Mouse (Mus musculus): ENCODE data around the gene Tnfrsf12a. TPM values are rescaled to one million over a fixed set of nuclear protein-coding genes. Genes with fewer than 3 reads are reported as not detected.

Tnfrsf12a gene
- 3.3 and 5.3 TPM in 2 replicates for polyA plus RNA-seq (2015; fragmentation: Nextera tagmentation; extraction: Ambion mirVana)

DNA sequence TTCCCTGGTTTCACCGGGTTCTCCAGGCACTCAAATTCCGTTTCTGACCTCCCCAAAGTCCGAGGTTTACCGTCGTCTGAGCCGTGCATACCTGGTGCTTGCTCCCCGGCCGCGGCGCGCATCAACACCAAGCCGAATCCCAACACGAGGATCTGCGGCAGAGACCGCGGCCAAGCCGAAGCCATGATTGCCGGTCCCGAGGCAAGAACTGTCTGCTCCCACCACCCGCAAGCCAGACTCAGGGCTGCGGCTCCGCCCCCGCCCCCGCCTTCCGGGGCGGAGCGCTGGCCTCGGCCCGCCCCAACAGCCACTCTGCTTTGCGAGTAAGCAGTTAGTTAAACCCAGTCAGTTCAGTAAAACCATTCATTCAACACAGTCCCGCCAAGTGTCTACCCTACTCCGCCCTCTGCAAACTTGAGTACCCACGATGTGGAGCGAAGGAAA lies at the start of gene Tnfrsf12a:
Tnfrsf12a (minus strand) TSS at position 233 of the 444 bp plus-strand sequence.
- peaks cover 52% of the 10 kb centered on the region for H3K4me1 ChIP-seq (replicated peaks)
- peak; percentile 15; the same call in 1 of the 2 replicates for ATAC-seq (ENCODE audit: low FRiP score, low read depth)
- no peaks in the 10 kb centered on the region for H3K36me3 ChIP-seq

DNA sequence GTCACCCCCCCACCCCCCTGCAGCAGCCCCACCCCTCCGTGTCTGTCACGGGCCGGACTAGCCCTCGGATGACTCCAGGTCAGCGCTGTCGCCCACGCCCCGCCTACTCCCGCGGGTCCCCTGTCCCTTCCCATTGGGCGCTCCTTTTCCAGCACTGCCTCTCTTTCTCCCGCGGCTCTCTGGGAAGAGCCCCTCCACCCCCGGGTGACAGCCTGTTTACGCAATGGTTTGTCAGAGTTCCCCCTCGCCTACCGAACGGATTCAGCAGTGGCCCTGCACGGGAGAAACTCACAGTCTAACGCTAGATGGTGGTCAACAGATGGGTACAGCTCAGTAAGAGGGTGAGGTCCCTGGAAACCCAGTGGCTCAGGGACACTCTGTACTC lies 49.5 kb upstream of the Tnfrsf12a start:
- Histone ChIP-seq H3K9me3 (no peaks in the 10 kb centered on the region), H3K4me1 (replicated peaks) (peaks cover 14% of the 10 kb centered on the region), H3K27me3 (no peaks in the 10 kb centered on the region), H3K9ac (peak overlapping the region; percentile 53), H3K4me3 (peak overlapping the region; percentile 68), H3K27ac (replicated peaks) (peak overlapping the region; percentile 70; the same call in 1 of the 2 replicates), H3K36me3 (no peaks in the 10 kb centered on the region), H3K4me2 (peak overlapping the region; percentile 85)
- WGBS = 0% methylated on average over 20 of the region's 20 CpGs
- ATAC-seq (ENCODE audit: low FRiP score, low read depth) = peak; percentile 82

More for the DNA sequence above, at the start of gene Tnfrsf12a:
- Histone ChIP-seq H3K4me3 (peak within 1 kb of the TSS; percentile 48), H3K27me3 (peaks cover 65% of the 10 kb centered on the region), H3K9me3 (no peaks in the 10 kb centered on the region), H3K4me2 (peak within 1 kb of the TSS; percentile 94), H3K27ac (replicated peaks) (no peak within 1 kb of the TSS), H3K9ac (peak within 1 kb of the TSS; percentile 50)
- under 1% methylated on average over 34 of the region's 34 CpGs for WGBS

DNA sequence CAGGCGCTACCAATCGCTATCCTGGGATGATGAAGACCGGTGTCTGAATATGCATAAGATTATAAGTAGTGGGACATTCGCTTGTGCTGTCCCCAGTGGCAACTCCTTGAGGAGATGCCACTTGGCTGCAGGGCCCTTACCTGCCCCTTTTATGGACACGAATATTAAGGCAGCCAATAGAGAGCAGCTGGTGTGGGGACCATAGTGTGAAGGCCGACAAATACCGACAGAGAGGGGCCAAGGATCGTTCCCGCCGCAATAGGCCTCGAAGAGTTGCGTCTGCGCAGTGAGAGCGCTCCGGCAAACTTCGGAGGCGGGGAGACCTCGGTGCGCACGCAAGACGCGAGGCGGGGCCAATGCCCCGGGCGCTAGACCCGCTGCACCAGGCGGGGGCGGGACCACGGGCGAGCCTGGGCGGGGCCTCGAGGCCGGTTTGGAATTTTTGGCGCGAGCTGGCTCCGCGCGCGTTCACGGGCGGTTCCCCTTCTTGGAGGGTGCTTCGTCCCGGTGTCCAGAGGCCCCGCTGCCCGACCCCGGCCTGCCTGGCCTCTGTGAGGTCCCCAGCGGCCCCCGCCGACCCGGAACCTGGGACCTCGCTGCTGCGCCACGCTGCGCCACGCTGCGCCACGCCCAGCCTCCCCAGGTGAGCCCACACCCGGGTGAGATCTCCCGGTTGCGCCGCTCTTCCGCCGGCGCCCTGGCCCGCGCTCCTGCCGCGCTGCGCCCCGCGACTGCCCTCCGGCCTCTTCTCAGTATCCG lies 48.9 kb upstream of the Tnfrsf12a start, which contains the start of gene Pkmyt1:
Pkmyt1 (plus strand) TSS at position 338 of the 759 bp plus-strand sequence.
- peaks cover 14% of the 10 kb centered on the region for H3K4me1 ChIP-seq (replicated peaks)
- WGBS = under 1% methylated on average over 70 of the region's 73 CpGs
- peak within 1 kb of the TSS; percentile 75 for H3K27ac ChIP-seq (replicated peaks)
- ATAC-seq (ENCODE audit: low FRiP score, low read depth) = peak; percentile 94
- peak within 1 kb of the TSS; percentile 68 for H3K4me3 ChIP-seq
- no peaks in the 10 kb centered on the region for H3K27me3 ChIP-seq
- no peaks in the 10 kb centered on the region for H3K9me3 ChIP-seq
- H3K9ac ChIP-seq = peak within 1 kb of the TSS; percentile 53
- peak within 1 kb of the TSS; percentile 85 for H3K4me2 ChIP-seq
- no peaks in the 10 kb centered on the region for H3K36me3 ChIP-seq

DNA sequence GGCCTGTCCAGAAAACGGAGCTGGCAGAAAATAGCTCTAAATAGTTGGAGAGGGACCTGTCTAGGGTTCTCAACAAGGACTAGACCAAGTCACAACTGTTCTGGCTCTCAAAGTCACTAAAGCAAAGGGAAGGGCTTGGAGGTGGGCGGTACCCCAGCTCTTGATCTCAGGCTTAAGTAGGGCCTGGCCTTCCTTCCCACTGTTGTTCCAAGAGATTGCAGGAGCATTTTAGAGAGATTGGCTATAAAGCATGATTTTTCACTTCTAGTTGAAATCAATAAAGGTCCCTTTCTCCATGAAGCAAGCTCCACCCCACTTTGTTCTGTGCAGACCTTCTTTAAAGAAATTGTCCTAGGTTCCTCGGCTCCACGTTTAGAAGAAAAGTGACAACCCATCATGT lies 48.2 kb upstream of the Tnfrsf12a start:
- ATAC-seq (ENCODE audit: low FRiP score, low read depth) = no peak
- Histone ChIP-seq H3K4me3 (peak overlapping the region; percentile 68), H3K4me1 (replicated peaks) (peaks cover 14% of the 10 kb centered on the region), H3K27ac (replicated peaks) (peak overlapping the region; percentile 75), H3K9me3 (no peaks in the 10 kb centered on the region), H3K4me2 (peak overlapping the region; percentile 85), H3K9ac (peak overlapping the region; percentile 44), H3K27me3 (no peaks in the 10 kb centered on the region), H3K36me3 (no peaks in the 10 kb centered on the region)
- 66% methylated on average over 4 of the region's 4 CpGs for WGBS

DNA sequence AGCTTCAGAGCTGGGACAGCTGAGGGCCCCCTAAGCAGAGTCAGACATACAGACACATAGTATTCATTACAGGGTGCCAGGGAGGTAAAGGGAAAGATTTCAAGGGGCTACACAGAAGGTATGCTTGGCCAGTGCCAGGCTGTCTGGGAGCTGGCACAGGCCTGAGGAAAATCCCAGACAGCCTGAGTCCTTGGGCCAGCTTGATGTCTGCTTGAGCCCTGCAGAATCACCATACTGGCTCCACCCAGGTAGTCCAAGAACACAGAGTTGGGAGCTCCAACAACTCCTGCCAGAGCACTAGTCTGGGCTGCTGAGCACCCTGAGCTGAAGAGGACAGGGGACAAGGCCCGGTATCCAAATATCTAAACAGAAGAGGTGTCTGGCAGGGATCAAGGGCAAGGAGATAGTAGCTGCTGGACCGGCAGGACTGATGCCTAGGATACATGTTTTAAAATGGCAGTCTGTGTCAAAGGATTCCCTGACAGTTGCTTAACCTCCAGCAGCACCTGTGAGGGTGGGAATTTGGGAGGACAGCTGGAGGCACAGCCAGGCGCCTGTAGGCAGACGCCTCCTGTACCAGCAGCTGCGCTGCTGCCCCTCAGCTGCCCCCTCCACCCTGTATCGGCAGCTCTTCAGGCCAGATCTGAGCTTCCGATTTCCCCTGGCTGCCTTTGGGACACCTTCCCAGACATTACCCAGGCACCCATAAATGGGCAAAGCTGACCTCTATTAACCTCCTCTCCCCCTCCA lies 45.3 kb upstream of the Tnfrsf12a start, which contains the start of gene 1520401A03Rik:
1520401A03Rik (minus strand) TSS at position 408 of the 750 bp plus-strand sequence.
- Histone ChIP-seq H3K4me1 (replicated peaks) (peaks cover 13% of the 10 kb centered on the region), H3K4me2 (no peak within 1 kb of the TSS), H3K4me3 (no peak within 1 kb of the TSS), H3K36me3 (no peaks in the 10 kb centered on the region), H3K27ac (replicated peaks) (no peak within 1 kb of the TSS), H3K9me3 (no peaks in the 10 kb centered on the region), H3K27me3 (no peaks in the 10 kb centered on the region), H3K9ac (no peak within 1 kb of the TSS)
- 75% methylated on average over 7 of the region's 7 CpGs for WGBS
- ATAC-seq (ENCODE audit: low FRiP score, low read depth) = no peak

DNA sequence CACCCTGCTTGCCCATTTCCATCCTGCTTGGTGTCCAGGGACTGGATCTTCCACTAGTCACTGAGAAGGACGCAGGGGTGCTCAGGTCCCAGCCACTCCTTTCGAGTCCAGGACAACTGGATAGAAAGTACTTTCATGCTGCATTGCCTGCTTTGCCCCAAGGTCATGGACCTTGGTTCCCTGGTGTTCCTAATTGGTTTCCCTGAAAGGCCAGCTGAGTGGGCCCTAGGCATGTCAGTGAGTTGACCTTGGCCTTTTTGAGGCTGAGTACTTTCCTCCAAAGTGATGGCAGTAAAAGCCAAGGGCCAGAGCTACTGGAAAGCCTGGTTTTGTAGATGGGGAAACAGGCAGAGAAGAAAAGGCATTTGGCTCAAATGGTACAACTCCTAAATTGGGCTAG lies 44.6 kb upstream of the Tnfrsf12a start:
- H3K4me2 ChIP-seq = no peak overlapping the region
- WGBS = 82% methylated on average over 2 of the region's 2 CpGs
- peaks cover 7% of the 10 kb centered on the region for H3K4me1 ChIP-seq (replicated peaks)
- no peaks in the 10 kb centered on the region for H3K27me3 ChIP-seq
- no peaks in the 10 kb centered on the region for H3K9me3 ChIP-seq
- no peak overlapping the region for H3K27ac ChIP-seq (replicated peaks)
- no peak for ATAC-seq (ENCODE audit: low FRiP score, low read depth)
- H3K4me3 ChIP-seq = no peak overlapping the region
- H3K36me3 ChIP-seq = no peaks in the 10 kb centered on the region
- H3K9ac ChIP-seq = no peak overlapping the region

DNA sequence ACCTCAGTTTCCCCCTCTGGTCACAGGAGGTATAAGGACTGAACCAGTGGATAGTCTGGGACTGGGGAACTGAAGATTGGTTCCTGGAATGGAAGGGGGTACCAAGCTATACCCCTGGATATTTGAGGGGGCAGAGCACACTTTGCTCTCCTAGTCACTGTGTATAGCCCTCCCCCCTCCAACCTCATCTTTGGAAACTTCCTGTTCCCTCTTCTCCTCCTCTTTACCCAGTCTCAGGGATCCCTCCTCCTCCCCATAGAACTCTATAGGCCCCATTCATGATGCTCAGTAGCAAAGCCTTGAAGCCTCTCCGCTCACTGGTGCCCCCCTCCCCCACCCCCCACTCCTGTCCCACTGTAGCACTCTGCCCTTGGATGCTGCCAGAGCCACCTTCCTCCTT lies 42.2 kb upstream of the Tnfrsf12a start:
- 25% methylated on average over 1 of the region's 1 CpGs for WGBS
- H3K27ac ChIP-seq (replicated peaks) = no peak overlapping the region
- 0 out of 2 replicates have a peak, but pooled peaks have one; percentile 5 for ATAC-seq (ENCODE audit: low FRiP score, low read depth)
- no peaks in the 10 kb centered on the region for H3K36me3 ChIP-seq
- H3K4me1 ChIP-seq (replicated peaks) = no peaks in the 10 kb centered on the region
- H3K4me2 ChIP-seq = no peak overlapping the region
- no peaks in the 10 kb centered on the region for H3K27me3 ChIP-seq
- no peak overlapping the region for H3K4me3 ChIP-seq
- H3K9ac ChIP-seq = no peak overlapping the region
- H3K9me3 ChIP-seq = no peaks in the 10 kb centered on the region

DNA sequence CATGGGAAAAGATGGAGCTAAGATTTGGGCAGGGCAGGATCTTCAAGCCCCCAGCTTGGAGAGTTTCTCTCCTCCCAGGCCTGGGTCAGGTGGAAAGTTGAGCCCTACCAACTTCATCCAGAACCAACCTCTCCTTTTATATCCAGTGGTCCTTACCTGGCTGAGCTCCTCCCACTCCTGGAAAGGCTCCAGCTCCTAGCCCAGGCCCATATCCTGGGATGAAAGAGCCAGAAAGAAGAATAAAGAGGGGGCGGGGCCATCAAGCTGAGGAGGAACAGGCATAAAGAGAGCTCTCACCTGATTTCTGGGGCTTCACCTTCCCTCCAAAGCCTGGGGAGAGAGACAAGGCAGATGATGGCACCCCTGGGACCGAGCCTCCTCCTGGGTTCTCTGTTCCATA lies 39.7 kb upstream of the Tnfrsf12a start:
- H3K4me1 ChIP-seq (replicated peaks) = no peaks in the 10 kb centered on the region
- 65% methylated on average over 2 of the region's 2 CpGs for WGBS
- ATAC-seq (ENCODE audit: low FRiP score, low read depth) = no peak
- H3K4me3 ChIP-seq = no peak overlapping the region
- no peak overlapping the region for H3K9ac ChIP-seq
- H3K4me2 ChIP-seq = no peak overlapping the region
- no peaks in the 10 kb centered on the region for H3K27me3 ChIP-seq
- H3K27ac ChIP-seq (replicated peaks) = no peak overlapping the region
- H3K36me3 ChIP-seq = no peaks in the 10 kb centered on the region
- H3K9me3 ChIP-seq = no peaks in the 10 kb centered on the region

DNA sequence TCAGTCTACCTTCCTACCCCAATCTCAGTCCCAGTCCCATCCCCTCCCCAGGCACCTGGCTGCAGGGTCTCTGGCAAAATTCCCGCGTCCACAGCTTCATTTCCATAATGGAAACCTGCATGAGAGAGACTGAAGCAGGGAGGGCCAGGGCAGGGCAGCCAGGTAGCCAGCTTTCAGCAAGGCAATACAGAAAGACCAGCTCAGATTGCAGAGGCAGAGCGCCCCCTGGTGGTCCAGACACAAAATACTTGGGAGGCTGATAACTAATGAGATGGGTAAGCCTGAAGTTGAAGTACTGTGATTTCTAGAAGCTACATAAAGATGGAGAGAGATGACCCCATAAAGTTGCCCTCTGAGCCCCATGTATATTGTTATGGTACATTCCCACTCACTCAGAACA lies 28.9 kb upstream of the Tnfrsf12a start:
- H3K27me3 ChIP-seq = peaks cover 15% of the 10 kb centered on the region
- H3K27ac ChIP-seq (replicated peaks) = no peak overlapping the region
- H3K4me1 ChIP-seq (replicated peaks) = 0 out of 2 replicates have a peak, but pooled peaks cover 3% of the 10 kb centered on the region
- H3K36me3 ChIP-seq = no peaks in the 10 kb centered on the region
- no peaks in the 10 kb centered on the region for H3K9me3 ChIP-seq
- no peak overlapping the region for H3K4me2 ChIP-seq
- WGBS = 0% methylated on average over 3 of the region's 3 CpGs
- H3K4me3 ChIP-seq = no peak overlapping the region
- ATAC-seq (ENCODE audit: low FRiP score, low read depth) = 0 out of 2 replicates have a peak, but pooled peaks have one; percentile 37
- H3K9ac ChIP-seq = no peak overlapping the region

DNA sequence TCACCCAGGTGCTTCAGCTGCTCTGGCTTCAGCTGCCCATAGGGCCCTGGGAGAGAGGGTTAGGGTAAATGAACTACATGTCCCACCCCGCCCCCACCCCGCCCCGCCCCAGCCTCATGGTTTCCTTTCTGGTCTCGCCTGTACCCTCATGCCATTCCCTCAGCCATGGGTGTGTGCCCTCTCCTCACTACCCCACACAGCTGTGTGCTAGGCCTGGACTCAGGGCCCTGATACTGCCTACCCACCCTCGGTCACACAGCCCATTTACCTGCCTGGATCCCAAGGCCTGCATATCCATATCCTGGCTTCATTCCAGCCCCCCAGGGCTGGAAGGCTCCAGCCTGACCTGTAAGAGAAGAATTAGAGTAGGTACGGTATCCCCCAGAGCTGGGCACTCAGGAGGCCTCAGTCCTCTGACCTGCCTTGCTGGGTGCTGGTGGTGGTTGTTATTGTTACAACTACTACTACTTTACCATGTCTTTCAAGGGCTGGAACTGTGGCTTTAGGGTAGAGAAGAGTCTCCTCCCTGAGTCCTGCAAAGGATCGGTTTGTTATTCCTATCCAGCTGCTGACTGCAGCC lies 28.3 kb upstream of the Tnfrsf12a start:
- ATAC-seq (ENCODE audit: low FRiP score, low read depth) = peak; percentile 23; the same call in 1 of the 2 replicates
- Histone ChIP-seq H3K9me3 (no peaks in the 10 kb centered on the region), H3K4me3 (no peak overlapping the region), H3K9ac (no peak overlapping the region), H3K4me2 (no peak overlapping the region), H3K27ac (replicated peaks) (no peak overlapping the region), H3K27me3 (peaks cover 20% of the 10 kb centered on the region), H3K36me3 (no peaks in the 10 kb centered on the region), H3K4me1 (replicated peaks) (0 out of 2 replicates have a peak, but pooled peaks cover 3% of the 10 kb centered on the region)
- 76% methylated on average over 7 of the region's 7 CpGs for WGBS

DNA sequence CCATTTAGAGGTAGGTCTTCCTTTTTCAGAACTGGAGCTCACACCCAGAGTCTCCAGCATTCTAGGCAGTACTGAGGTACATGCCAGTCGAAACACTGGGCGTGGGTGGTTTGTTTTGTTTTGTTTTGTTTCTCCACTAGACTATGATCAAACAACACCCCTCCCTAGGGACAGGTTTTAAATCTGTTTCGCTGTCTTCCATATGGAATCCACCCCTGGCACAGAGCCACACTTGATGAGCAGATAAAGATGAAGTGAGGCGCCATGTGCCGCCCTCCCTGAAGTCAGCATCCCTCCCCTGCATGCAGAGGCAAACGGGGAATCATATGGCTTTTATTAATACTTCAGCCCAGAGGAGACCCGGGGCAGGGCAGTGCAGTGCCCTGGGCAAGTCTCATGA lies 27.5 kb upstream of the Tnfrsf12a start:
- H3K4me1 ChIP-seq (replicated peaks) = peaks cover 7% of the 10 kb centered on the region
- no peaks in the 10 kb centered on the region for H3K36me3 ChIP-seq
- no peak overlapping the region for H3K4me2 ChIP-seq
- H3K9me3 ChIP-seq = no peaks in the 10 kb centered on the region
- no peak overlapping the region for H3K4me3 ChIP-seq
- no peak overlapping the region for H3K9ac ChIP-seq
- no peak overlapping the region for H3K27ac ChIP-seq (replicated peaks)
- H3K27me3 ChIP-seq = peaks cover 20% of the 10 kb centered on the region
- no peak for ATAC-seq (ENCODE audit: low FRiP score, low read depth)
- 45% methylated on average over 7 of the region's 7 CpGs for WGBS

Data from hindbrain, embryonic 15.5 days (tissue).